Mouse (Mus musculus): ENCODE results near the gene P4ha2.

P4ha2 gene

DNA sequence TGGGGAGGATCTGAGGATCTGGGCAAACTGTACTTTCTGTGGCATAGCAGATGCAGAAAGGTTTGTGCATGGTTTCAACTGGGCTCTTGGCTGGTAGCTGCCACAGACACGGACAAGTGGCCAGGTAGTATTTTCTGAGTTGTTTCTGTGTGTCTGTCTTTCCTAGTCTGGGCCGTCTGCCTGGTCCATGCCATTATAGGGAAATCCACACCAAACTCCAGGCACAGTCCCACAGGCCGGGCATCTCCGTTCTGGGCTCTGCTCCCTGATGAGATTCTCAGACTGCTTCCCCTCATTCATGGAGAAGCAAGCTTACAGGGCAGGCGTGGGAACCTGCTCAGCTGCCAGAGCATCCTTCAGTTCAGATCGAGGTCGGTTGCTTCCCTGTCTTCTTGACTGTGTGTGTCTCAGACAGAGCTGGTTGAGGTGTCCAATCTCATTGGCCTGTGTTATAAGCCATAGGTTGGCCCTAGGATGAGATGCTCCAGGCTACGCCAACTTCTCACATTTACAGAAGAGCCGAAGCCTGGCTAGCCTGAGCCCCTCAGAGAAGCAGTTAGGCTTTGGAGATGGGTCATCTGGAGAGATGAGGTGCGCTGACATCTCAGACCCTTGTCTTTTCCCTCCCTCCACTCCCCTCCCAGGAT is at the start of gene P4ha2:
TSS of gene P4ha2 (plus strand) at position 51 of the 647 bp plus-strand sequence.
- DNase-seq (ENCODE audit: low read depth, low spot score) = no peak

DNA sequence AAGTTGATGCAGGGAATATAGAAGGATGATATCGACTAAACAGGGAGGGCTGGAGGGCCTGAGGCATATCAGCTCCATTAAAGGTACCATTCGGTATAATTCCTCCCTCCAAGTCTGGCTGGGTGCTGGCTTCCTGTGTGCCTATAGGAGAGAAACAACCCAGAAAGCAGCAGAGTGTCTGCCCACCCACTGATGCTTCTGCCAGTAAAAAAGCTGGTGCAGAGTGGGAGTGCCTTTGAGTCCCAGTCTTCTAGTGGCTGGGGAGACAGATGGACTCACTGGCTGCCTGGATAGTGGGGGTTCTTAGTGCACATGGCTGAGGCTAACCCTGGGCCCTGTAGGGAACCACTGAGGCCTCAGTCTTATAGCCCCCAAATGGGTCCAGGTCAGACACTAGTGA is 49.7 kb upstream of the P4ha2 start:
- no peak for DNase-seq (ENCODE audit: low read depth, low spot score)

DNA sequence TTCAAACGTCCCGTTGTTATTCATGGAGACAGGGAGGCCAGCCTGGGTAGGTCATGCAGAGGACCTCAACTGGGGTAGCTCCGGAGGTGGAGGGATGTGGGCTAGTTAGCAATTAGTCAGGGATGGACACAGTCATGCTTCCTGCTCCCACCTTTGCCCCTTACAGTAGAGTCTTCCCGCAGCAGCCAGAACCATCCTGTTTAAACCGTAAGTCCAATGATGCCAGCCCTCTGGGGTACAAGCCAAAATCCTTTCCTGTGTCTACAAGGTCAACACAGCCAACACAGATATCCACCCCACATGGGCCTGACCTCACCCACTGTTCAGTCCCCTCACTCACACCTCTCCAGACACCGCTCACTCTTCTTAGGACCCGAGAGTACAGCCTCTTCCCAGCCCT is 48.7 kb upstream of the P4ha2 start:
- no peak for DNase-seq (ENCODE audit: low read depth, low spot score)

DNA sequence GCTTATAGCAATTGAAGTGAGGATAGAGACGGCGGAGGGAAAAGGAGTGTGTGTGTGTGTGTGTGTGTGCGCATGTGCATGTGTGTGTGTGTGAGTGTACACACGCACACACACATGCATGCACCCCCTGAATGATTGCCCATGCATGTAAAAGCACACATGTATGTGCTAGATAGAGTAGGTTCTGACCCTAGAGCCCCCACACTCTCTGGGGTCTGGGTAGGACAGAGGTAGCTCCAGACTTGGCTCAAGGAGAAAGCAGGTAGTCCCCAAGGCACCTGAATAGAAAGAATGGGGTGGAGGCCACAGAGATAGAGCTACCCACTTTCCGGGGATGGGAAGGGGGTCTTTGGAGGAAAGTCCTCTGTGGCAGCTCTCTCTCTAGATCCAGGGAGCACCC is 47.8 kb upstream of the P4ha2 start:
- no peak for DNase-seq (ENCODE audit: low read depth, low spot score)

DNA sequence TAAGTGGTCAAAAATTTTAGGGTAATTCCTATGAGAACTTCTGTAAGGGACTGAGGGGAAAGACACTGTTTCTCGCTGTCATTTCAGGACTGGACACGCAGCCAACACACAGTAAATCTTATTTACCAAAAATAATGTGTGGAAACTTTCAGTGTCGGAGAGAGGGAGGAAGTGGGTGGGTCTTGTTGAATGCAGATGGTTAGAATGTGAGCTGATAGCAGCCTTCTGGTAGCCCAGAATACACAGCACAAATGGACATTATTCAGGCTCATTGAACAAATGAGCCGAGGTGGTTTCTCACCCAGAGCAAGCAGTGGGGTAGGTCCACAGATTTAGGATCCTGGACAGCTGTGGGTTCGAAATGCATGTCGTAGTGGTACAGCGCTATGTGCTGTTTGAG is 46.8 kb upstream of the P4ha2 start:
- DNase-seq (ENCODE audit: low read depth, low spot score) = no peak

DNA sequence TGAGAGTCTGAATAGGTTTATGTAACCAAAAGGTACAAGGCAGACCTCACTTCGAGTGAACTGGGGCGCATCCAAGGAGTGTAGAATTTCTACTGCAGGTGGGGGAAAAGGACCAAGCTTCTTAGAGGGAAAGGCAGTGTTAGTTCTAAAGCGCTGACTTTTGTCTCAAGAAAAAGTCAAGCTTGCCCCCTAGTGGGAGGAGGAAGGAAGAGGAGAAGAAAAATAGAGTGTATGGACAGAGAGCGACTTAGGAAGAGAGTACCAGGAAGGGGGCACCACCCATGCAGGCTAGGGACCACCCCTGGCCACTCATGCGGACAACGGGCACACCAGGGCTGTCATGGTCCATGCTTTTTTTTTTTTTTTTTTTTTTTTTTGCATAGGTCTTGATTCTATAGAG is 45.6 kb upstream of the P4ha2 start:
- DNase-seq (ENCODE audit: low read depth, low spot score) = peak; percentile 49

DNA sequence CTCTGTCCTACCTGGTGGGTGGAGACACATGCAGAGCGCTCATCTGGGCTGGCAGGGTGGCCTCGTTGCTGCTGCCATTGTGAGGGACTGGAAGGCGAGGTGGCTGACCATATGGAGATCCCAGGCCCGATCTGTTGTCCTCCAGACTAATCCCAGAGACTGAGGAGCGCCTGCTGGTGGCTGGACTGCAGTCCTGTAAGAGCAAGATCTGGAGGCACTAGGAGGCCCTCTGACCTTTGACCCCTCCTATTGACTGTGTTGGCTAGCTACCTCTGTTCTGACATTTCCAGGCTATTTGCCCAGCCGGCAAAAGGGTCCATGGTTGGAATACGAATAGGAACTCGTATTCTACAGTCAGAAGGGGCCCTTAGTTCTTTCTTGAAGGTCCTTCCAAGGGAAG is 43.8 kb upstream of the P4ha2 start:
- DNase-seq (ENCODE audit: low read depth, low spot score) = no peak

DNA sequence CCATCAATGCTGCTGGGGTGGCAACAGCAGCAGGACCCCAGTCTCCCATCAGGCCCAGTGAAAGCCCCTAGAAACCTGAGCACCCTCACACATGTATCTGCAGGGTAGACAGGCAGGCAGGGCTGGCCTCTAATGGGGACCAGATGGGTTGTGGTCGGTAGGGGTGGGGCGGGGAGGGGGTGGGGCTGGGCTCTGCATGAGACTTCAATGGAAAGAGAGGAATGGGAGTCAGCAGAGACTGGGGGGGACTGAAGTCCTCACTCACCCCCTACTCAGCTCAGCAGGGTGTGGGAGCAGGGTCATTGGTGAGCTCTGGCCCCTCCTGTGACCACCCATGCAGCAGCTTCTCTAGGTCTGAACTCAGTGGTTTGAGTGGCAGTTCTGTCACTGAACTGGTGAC is 42.5 kb upstream of the P4ha2 start:
- peak; percentile 74 for DNase-seq (ENCODE audit: low read depth, low spot score)

DNA sequence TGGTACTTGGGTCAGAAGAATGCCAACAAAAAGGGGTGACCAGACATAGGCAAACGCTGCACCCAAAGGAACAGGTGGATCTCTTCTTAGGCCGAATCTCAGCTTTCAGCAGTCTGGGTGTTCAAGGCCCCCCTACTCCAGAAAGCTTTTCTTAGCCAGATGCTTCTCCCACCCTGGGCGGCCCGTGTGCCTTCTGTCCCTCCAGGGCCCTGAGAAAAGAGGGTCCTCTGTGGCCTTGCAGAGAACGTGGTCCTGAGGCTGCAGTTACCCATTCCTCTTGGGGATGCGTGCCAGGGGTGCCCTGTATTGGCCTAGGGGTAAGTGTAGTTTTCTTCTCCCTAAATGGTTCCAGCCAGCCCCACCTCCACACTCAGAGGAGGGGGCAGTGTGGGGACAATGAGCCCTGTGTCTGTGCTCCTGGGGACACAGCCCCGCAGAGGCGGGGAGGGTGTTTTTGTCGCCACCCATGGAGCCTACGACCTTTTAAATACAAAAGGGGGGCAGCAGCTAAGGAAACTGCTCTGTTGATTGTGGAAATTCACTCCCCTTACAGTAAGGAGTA is 41.8 kb upstream of the P4ha2 start:
- DNase-seq (ENCODE audit: low read depth, low spot score) = peak; percentile 48

DNA sequence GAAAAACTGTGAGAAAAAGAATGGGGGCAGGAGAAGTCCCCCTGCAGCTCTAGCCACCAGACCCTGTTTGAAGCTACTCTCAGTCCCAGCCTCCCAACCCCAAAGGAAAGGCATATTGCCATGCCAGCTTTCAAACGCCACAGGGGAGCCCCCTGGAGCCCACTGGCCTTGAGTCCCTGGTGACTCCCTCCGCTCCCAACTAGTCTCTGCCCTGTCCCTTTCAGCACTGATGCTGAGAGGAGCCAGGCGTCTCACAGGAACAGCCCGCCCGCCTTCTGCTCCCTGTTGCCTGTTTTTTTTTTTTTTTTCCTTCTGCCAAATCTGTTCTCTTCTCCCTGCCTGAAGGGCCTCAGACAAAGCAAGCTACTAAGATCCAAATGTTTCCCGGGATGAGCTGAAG is 41.3 kb upstream of the P4ha2 start:
- no peak for DNase-seq (ENCODE audit: low read depth, low spot score)

DNA sequence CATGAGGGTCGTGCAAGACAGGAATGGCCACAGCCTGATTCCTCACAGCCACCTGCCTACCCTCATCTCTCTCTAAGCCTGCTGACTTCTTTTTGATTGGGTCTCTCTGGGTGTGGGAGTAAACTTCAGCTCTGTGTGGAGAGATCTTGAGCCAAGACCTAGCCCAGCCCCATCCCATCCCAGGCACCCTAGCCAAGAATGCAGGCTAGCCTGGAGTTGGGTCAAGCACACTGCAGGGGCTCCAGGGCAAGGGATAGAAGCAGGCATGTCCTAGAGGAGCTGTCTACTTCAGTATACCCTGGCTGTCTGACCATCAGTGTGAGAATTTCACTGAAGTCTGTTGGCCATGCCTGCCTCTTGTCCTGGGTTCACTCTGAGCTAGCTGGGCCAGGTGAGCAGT is 40.4 kb upstream of the P4ha2 start:
- no peak for DNase-seq (ENCODE audit: low read depth, low spot score)

DNA sequence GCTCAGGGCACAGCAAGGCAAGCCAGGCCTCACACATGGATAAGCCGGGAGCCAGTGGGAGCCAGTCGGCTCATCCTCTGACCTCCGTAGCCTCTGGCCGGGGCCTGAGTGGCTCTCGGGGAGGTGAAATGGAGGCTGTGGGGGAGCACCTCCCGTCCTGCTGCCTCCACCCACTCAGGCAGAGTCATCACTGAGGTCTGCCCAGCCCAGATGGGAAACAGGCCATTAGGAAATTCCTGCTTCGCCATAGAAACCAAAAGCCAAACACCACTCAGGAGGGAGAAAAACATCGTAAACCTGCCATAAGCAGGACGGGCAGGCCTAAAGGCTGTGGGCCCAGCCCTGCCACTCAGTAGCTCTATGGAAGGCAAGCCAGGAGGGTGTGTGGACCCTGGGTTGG is 39.6 kb upstream of the P4ha2 start:
- peak; percentile 86 for DNase-seq (ENCODE audit: low read depth, low spot score)

DNA sequence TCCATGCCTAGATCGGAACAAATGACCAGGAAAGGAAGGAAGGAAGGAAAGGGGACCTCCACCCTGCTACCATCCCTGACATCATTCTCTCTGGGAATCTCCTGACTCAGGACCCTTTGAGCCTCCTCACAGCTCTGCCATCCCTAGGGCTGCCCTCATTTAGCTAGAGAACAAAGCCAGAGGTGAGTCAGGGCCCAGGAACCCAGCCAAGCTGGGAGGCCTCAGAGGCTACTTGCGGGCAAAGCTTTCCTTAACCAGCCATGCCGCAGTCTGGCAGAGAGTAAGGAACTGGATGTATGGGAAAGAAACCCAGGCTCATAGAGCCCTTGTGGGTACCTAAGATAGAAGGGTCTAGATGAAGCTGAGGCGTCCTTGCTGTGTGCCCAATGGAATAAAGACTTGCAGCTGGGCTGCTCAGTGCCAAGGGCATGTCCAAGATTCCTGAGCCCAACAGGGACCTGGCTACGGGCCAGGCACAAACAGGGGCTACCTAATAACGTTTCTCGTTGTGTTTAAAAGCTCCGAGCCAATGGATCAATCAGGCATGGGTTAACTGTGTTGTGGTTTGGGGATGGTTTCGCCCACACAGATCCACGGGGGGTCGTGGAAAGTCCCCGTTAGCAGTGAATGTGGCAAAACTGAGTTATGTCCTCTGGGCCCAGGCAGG is 37.7 kb upstream of the P4ha2 start:
- DNase-seq (ENCODE audit: low read depth, low spot score) = no peak

DNA sequence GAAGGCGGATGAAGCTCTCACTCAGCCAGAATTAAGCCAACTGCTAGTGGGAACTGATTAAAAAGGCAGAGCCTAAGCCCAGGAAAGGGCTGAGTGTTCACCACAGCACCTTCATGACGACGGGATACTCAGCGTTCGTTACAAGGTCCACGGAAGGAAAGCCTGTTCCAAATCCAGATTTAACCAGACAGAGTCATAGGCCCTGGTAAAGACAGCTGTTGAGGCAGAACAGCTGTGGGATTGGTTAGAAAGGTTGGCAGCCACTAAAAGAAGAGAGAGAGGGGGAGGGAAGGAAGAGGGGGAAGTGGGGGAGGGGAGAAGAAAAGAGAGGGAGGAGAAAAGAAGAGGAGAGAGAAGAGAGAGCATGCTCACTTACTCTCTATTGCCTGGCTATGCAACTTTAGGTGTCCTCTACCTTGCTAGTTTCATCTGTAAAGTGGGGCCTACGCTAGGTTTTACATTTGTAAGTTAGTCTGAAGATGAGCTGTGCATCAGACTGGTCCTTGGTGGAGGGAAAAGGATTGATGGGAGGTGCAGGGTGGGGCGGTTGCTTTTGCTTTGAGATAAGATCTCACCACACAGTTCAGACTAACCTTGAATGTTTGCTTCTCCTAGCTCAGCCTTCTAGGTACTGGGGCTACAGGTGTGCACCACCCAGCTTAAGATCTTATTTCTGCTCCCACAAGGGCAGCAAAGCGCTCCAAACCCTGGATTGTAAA is 37.0 kb upstream of the P4ha2 start:
- no peak for DNase-seq (ENCODE audit: low read depth, low spot score)

DNA sequence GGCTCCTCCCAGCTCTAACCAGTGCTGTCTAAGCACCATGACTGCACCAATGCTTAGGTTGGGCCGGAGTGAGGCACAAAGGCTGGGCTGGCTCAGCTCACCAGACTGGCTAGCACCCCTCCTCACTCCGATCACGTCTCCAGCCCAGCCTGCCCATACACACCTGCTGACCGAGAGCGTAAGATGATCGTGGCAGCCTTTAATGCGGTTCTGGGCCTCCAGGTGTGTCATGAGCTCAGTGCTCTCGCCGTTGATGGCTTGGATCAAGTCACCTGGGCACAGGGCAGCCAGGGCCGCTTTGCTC is 36.5 kb upstream of the P4ha2 start:
- no peak for DNase-seq (ENCODE audit: low read depth, low spot score)

DNA sequence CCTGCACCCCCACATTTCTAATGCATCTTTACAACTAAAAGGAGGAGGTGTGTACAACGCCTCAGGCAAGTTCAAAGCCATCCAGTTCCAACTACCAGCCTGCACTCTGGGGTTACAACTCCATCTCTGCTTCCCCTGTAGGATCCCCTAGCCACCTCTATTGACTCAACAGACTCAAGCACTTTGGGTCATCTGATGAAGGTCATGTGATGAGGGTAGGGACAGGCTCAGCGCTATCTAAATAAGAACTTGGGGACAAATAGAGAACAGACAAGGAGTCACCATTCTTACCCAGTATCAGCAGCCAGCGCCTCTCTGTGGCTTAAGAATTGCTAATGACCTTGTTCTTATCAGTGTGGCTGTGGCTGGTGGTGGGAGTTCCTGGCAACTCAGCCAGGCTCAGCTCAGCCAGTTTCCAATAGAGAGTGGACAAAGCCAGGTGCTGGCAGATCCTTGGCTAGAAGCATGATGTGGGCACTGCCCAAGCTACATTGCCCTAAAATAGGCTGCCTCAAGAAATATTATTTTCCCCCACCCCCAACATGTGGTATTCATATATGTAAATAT is 35.4 kb upstream of the P4ha2 start:
- DNase-seq (ENCODE audit: low read depth, low spot score) = no peak

DNA sequence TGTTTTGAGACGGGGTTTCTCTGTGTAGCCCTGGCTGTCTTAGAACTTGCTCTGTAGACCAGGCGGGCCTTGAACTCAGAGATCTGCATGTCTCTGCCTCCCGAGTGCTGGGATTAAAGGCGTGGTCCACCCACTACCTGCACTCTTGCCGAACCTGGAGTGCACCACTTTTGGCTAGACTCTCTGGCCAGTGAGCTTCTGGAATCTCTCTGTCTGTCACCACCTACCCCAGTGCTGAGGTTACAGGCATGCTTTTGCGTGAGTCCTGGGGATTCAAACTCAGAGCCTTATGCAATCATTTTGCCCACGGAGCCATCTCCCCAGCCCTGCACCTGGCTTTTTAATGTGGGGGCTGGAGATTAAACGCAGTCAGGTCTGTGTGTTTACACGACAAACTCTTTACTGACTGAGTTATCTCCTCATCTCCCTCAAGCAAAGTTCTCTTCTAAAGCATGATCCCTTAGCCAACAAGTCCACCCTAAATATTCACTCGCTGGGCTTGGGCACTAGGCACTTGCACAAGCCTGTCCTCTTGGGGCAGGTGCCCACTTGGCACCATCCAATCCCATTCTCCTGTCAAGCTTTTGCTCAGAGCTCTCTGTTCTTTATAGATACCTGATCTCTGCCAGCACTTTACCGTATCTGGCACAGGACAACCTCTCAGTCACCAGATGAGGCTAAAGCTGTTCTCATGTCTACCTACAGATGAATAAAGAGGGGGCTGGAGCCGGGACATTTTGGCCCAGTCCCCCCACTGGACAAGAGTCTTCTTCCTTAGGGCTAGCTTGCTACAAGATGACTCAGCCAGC is 34.6 kb upstream of the P4ha2 start:
- no peak for DNase-seq (ENCODE audit: low read depth, low spot score)

DNA sequence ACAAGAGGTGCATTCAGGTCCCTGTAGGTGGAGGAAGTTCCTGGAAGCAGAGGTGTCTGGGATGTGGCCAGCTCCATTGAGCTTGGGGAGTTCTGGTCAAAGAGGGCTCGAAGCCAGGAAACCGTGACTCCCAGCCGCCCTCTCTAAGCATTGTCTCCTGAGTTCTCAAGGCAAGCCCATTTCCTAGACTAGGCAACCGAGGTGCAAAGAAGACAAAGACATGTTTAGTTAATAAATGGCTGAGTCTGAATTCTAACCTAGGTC is 34.0 kb upstream of the P4ha2 start:
- no peak for DNase-seq (ENCODE audit: low read depth, low spot score)

DNA sequence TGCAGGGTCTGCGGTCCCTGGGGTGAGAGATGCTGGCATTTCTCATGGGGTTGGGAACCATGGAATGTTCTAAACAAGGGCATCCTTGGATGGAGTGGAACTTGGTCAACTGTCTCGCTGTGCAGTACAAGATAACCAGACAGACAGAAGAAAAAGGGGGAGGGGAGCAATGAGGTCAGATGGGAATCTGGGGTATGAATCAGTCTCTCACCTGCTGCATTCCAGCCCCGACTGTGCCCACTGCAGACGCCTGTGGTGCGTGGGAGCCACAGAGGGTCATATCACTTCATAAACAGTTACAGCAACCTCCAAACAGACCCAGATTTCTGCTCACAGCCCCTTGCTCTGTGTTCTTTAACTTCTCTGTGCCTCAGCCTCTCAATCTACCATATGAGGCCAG is 33.5 kb upstream of the P4ha2 start:
- DNase-seq (ENCODE audit: low read depth, low spot score) = no peak

DNA sequence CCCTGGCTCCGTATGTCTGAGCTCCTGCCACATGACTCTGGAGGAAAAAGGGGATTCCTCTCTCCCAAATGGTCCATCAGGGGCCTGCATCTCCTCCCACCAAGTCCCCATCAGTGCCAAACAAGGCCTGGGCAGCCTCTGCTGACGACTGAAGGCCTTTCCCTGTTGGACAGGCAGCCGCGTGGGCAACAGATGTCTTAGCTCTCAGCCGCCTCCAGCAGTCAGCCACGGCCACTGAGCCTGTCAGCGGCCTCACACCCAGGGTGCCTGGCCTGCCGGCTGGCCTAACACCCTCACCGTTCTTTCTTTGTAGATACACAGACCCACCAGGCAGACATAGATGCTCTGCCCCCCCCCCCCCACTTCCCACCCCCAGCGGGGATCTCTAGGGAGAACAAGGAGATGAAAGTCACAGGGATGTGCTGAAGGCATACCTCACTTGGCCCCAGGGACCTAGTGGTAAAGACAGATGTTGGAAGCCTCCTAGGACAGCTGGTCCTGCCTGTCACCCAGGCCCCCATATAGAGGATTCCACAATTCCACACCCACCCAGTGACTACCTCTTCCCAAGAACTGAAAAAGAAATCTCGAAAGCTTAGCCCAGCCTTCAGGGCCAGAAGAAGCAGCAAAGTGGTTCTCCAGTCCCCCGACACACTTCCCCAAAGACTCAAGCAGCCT is 32.4 kb upstream of the P4ha2 start:
- DNase-seq (ENCODE audit: low read depth, low spot score) = no peak

DNA sequence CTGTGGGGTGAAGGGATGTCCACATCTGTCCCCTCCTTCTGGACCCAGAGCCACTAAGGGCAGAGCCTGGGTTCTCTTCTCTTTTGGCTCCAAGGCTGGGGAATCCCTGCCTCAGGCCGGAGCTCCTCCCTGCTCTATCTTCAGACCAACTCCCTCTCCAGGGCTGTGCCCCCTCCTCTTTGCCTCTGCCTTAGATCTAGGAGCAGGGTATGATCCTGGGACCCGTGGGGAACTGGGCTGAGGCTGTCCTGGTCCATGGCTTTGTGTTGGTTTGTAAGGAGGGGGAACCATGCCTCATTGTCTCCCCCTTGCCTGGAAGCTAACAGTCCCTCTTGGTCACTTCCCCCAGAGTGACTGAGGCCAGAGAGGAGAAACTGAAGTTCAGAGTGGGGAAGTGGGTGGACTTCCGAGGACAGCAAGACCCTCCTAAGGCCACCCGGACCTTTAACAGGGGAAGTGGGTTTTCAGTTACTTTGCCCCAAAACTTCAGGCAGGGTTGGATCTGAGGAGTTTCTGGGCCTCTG is 31.8 kb upstream of the P4ha2 start:
- no peak for DNase-seq (ENCODE audit: low read depth, low spot score)

Measured in forelimb bud, embryonic 11.5 days (tissue).